Mouse (Mus musculus): ENCODE data around the gene Prkar1a.

DNA sequence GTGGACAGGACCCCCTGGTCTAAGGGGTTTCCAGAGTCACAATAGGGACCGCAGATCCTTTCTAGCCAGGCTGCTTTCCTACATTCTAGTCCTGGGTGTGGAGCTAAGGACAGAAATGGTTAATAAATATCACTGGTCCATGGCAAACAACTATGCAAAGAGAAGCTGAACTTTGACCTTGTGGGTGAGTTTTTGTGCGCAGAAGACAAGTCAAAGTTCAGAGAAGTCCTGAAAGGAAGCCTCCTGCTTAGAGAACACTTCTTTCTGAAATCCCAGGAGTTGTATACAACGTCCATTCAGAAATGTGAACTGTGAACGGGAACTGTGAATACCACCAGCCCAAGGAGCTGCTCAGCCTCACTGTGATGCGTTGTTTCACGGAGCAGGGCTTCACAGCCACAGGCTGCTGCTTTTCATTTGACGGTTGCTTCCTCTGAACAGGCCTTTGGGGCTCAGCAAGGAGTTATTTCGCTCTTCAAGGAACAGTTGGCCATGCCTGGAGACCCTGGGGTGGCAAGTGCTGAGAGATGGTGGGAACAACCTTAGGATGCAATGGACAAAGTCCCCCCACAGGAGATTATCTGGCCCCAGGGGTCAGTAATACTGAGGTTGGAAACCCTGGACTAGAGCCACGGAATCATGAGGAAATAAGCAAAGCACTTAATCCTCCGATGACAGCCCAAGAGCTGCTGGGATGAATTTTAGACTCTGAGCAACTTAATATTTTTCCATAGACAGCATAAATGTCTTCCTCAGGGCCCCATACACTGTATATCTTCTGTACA lies 53.0 kb downstream of the Prkar1a start:
- TF ChIP-seq CTCF (IDR thresholded peaks at IDR 0.05; ENCODE audit: low read depth, low read length) (no peak), POLR2A (IDR thresholded peaks at IDR 0.05; ENCODE audit: extremely low read depth, insufficient read depth, low read length) (no peak)
